Mouse (Mus musculus) midbrain, embryonic 12.5 days (tissue): ENCODE measurements around the gene Slco6d1. TPM values are rescaled to one million over a fixed set of nuclear protein-coding genes. Genes with fewer than 3 reads are reported as not detected.

Experiments used
- microRNA-seq: library from miRNA; unstranded; fragments of <30 nt; microRNA quantifications from one replicate; pipeline ENCODE4, GENCODE M21; 2017
- polyA plus RNA-seq: library from polyadenylated mRNA; unstranded; fragments of >200 nt; fragmentation: Nextera tagmentation; extraction: Ambion mirVana; gene quantifications from 2 replicates; pipeline ENCODE4 v1.2.1, GENCODE M21; 2016

Gene Slco6d1
- polyA plus RNA-seq, 1 experiment from 2014 or later, result not detected

Small RNAs within 50 kb of the gene (microRNA-seq; reads per million reads assigned to microRNA genes)
- gene Gm26134, result not detected
